Mouse (Mus musculus) forebrain, embryonic 12.5 days (tissue): ENCODE results near the gene Stim2. TPM values are rescaled to one million over a fixed set of nuclear protein-coding genes. Genes with fewer than 3 reads are reported as not detected.

Experiments used
- ATAC-seq: fragments of 200-750 bp; cut with Nextera tagmentation; 2 replicates; pipeline ENCODE4 v1.8.0; 2017; ENCODE audit warnings: moderate TSS enrichment; ENCODE audit not compliant: low FRiP score
- H3K27ac ChIP-seq: fragments of 300-500 bp; sonication (generic); 2 replicates; pipeline ENCODE4 v1.5.1; 2016; ENCODE audit warnings: mild to moderate bottlenecking
- H3K27me3 ChIP-seq: fragments of 300-500 bp; sonication (generic); 2 replicates; pipeline ENCODE4 v1.6.1; 2016; ENCODE audit warnings: mild to moderate bottlenecking
- H3K36me3 ChIP-seq: fragments of 300-500 bp; sonication (generic); replicated peaks from 2 replicates; pipeline ENCODE4 v1.6.1; 2016; ENCODE audit warnings: mild to moderate bottlenecking
- H3K4me1 ChIP-seq: fragments of 300-500 bp; sonication (generic); 2 replicates; pipeline ENCODE4 v1.6.1; 2016
- H3K4me2 ChIP-seq: fragments of 300-500 bp; sonication (generic); 2 replicates; pipeline ENCODE4 v1.6.1; 2016; ENCODE audit warnings: mild to moderate bottlenecking, moderate library complexity
- H3K4me3 ChIP-seq: fragments of 300-500 bp; sonication (generic); replicated peaks from 2 replicates; pipeline ENCODE4 v1.5.1; 2016; ENCODE audit warnings: mild to moderate bottlenecking
- H3K9ac ChIP-seq: fragments of 300-500 bp; sonication (generic); 2 replicates; pipeline ENCODE4 v1.6.1; 2016; ENCODE audit warnings: mild to moderate bottlenecking
- H3K9me3 ChIP-seq: fragments of 300-500 bp; sonication (generic); 2 replicates; pipeline ENCODE4 v1.6.1; 2016
- WGBS: fragments of 180-500 bp; shearing (Covaris S2); methylation state at CpG from one replicate; pipeline ENCODE4 v1.1.7; 2016; 5-methylcytosine and 5-hydroxymethylcytosine counted together
- polyA plus RNA-seq: library from polyadenylated mRNA; unstranded; fragments of >200 nt; fragmentation: Nextera tagmentation; extraction: Ambion mirVana; gene quantifications from 2 replicates; pipeline ENCODE4 v1.2.1, GENCODE M21; 2016

Stim2 gene
- polyA plus RNA-seq, 1 experiment from 2014 or later, result 22.6 TPM

- no peaks in the 10 kb centered on the region for H3K9me3 ChIP-seq
- no peak for ATAC-seq
- H3K9ac ChIP-seq, result no peak overlapping the region
- WGBS, result 95% methylated on average over 6 of the region's 6 CpGs
- H3K27me3 ChIP-seq, result no peaks in the 10 kb centered on the region
- H3K36me3 ChIP-seq, result no peaks in the 10 kb centered on the region
- H3K4me2 ChIP-seq, result no peak overlapping the region
- no peak overlapping the region for H3K4me3 ChIP-seq
- H3K27ac ChIP-seq, result no peak overlapping the region
- H3K4me1 ChIP-seq, result no peaks in the 10 kb centered on the region
These were observed 58.0 kb downstream of the Stim2 start for GRCm38 (mm10) chr5:54056266-54056665.

- Histone ChIP-seq H3K27me3 (no peaks in the 10 kb centered on the region), H3K4me3 (no peak overlapping the region), H3K36me3 (no peaks in the 10 kb centered on the region), H3K27ac (no peak overlapping the region), H3K9me3 (no peaks in the 10 kb centered on the region), H3K9ac (no peak overlapping the region), H3K4me1 (no peaks in the 10 kb centered on the region), H3K4me2 (no peak overlapping the region)
- WGBS, result 91% methylated on average over 6 of the region's 6 CpGs
- ATAC-seq, result no peak
These were observed 61.7 kb downstream of the Stim2 start for GRCm38 (mm10) chr5:54059998-54060397.

DNA sequence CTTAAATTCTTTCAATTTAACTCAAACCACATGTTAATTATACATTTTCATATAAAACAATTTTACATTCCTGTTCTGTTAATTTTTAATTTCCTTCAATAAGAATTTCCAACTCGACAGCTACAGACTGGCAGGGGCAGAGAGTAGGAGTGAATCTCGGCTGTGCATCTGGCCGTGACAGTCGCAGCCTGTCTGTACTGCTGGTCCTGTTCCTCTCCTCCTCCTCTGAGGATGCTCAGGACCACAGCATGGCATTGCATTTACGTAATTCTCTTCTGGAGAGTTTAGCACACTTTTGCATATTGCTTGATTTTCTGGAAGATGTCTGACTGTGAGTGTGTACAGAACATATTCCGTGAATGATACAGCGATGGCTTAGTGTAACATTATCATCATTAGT is 63.8 kb downstream of the Stim2 start:
- no peaks in the 10 kb centered on the region for H3K27me3 ChIP-seq
- ATAC-seq, result no peak
- H3K9me3 ChIP-seq, result no peaks in the 10 kb centered on the region
- no peak overlapping the region for H3K27ac ChIP-seq
- no peak overlapping the region for H3K4me2 ChIP-seq
- no peak overlapping the region for H3K4me3 ChIP-seq
- no peak overlapping the region for H3K9ac ChIP-seq
- no peaks in the 10 kb centered on the region for H3K36me3 ChIP-seq
- no peaks in the 10 kb centered on the region for H3K4me1 ChIP-seq
- WGBS, result 86% methylated on average over 7 of the region's 7 CpGs

GRCm38 (mm10) chr5:54067591-54067990 is 69.3 kb downstream of the Stim2 start:
- Histone ChIP-seq H3K4me3 (no peak overlapping the region), H3K27ac (no peak overlapping the region), H3K9ac (no peak overlapping the region), H3K9me3 (no peaks in the 10 kb centered on the region), H3K36me3 (no peaks in the 10 kb centered on the region), H3K4me1 (no peaks in the 10 kb centered on the region), H3K27me3 (no peaks in the 10 kb centered on the region), H3K4me2 (no peak overlapping the region)
- 94% methylated on average over 3 of the region's 3 CpGs for WGBS
- ATAC-seq, result no peak

GRCm38 (mm10) chr5:54070549-54070948 is 72.2 kb downstream of the Stim2 start:
- Histone ChIP-seq H3K27me3 (no peaks in the 10 kb centered on the region), H3K36me3 (no peaks in the 10 kb centered on the region), H3K9ac (no peak overlapping the region), H3K4me2 (no peak overlapping the region), H3K27ac (no peak overlapping the region), H3K9me3 (no peaks in the 10 kb centered on the region), H3K4me3 (no peak overlapping the region), H3K4me1 (peaks cover 6% of the 10 kb centered on the region; the same call in 1 of the 2 replicates)
- ATAC-seq, result no peak
- 92% methylated on average over 2 of the region's 2 CpGs for WGBS

GRCm38 (mm10) chr5:54071288-54071687 is 73.0 kb downstream of the Stim2 start:
- Histone ChIP-seq H3K9ac (no peak overlapping the region), H3K27me3 (no peaks in the 10 kb centered on the region), H3K4me2 (no peak overlapping the region), H3K4me3 (no peak overlapping the region), H3K4me1 (peaks cover 6% of the 10 kb centered on the region; the same call in 1 of the 2 replicates), H3K36me3 (no peaks in the 10 kb centered on the region), H3K27ac (no peak overlapping the region), H3K9me3 (no peaks in the 10 kb centered on the region)
- 95% methylated on average over 5 of the region's 5 CpGs for WGBS
- ATAC-seq, result no peak

DNA sequence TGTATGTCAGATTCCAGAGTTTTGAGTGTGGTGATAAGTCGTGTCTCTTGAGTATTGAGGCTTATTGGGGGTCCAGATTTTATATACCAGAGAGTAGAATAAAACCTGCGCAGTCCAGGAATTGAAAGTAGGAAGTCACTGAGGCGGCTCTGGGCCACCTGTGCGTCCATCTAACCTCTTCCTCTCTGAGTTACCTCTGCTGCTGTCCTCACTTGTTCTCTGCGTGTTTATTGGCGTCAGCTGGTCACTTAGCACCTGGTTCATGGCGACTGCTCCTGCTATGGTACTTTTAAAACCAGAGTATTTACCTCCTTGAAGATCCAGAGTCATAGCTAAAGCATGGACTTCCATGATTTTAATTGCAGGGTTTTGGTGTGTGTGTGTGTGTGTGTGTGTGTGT is 73.4 kb downstream of the Stim2 start:
- Histone ChIP-seq H3K36me3 (no peaks in the 10 kb centered on the region), H3K4me2 (no peak overlapping the region), H3K9me3 (no peaks in the 10 kb centered on the region), H3K27ac (no peak overlapping the region), H3K27me3 (no peaks in the 10 kb centered on the region), H3K4me3 (no peak overlapping the region), H3K4me1 (peaks cover 6% of the 10 kb centered on the region; the same call in 1 of the 2 replicates), H3K9ac (no peak overlapping the region)
- ATAC-seq, result no peak
- 93% methylated on average over 7 of the region's 7 CpGs for WGBS

GRCm38 (mm10) chr5:54073291-54073690 is 75.0 kb downstream of the Stim2 start:
- Histone ChIP-seq H3K4me1 (peaks cover 6% of the 10 kb centered on the region; the same call in 1 of the 2 replicates), H3K27ac (no peak overlapping the region), H3K9ac (no peak overlapping the region), H3K36me3 (no peaks in the 10 kb centered on the region), H3K4me2 (no peak overlapping the region), H3K9me3 (no peaks in the 10 kb centered on the region), H3K4me3 (no peak overlapping the region), H3K27me3 (no peaks in the 10 kb centered on the region)
- WGBS, result 35% methylated on average over 1 of the region's 1 CpGs
- no peak for ATAC-seq

- Histone ChIP-seq H3K36me3 (no peaks in the 10 kb centered on the region), H3K27ac (no peak overlapping the region), H3K4me1 (no peaks in the 10 kb centered on the region), H3K9ac (no peak overlapping the region), H3K27me3 (no peaks in the 10 kb centered on the region), H3K4me3 (no peak overlapping the region), H3K9me3 (no peaks in the 10 kb centered on the region), H3K4me2 (no peak overlapping the region)
- ATAC-seq, result no peak
- WGBS, result 93% methylated on average over 1 of the region's 1 CpGs
These were observed 81.7 kb downstream of the Stim2 start for GRCm38 (mm10) chr5:54079997-54080396.

- WGBS, result 92% methylated on average over 3 of the region's 3 CpGs
- H3K36me3 ChIP-seq, result no peaks in the 10 kb centered on the region
- no peaks in the 10 kb centered on the region for H3K9me3 ChIP-seq
- no peak overlapping the region for H3K4me2 ChIP-seq
- H3K27me3 ChIP-seq, result no peaks in the 10 kb centered on the region
- H3K4me1 ChIP-seq, result peaks cover 1% of the 10 kb centered on the region; the same call in 1 of the 2 replicates
- no peak overlapping the region for H3K4me3 ChIP-seq
- H3K9ac ChIP-seq, result no peak overlapping the region
- no peak for ATAC-seq
- H3K27ac ChIP-seq, result no peak overlapping the region
These were observed 89.6 kb downstream of the Stim2 start for GRCm38 (mm10) chr5:54087912-54088311.

DNA sequence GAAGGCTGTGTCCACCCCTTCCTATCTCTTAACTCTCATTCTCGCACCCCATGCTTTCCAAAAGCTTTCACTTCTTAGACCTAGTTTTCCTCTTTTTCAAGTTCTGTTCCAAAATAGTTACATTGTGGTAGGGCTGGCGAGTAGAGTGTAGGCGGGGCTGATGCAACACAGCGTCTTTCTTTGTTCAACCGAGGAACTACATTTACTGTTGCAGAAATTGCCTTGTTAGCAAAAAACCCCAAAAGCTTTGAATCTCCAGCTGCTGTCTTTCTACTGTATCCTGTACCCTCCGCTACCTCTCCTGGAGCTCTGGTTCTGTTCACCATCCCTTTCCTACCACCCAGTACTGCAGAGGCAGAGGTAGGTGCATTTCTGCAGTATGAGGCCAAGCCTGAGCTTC is 99.9 kb downstream of the Stim2 start:
- H3K9ac ChIP-seq, result no peak overlapping the region
- no peaks in the 10 kb centered on the region for H3K9me3 ChIP-seq
- H3K4me2 ChIP-seq, result no peak overlapping the region
- no peak overlapping the region for H3K27ac ChIP-seq
- no peak for ATAC-seq
- WGBS, result 85% methylated on average over 6 of the region's 6 CpGs
- H3K4me3 ChIP-seq, result no peak overlapping the region
- H3K4me1 ChIP-seq, result peaks cover 11% of the 10 kb centered on the region
- H3K36me3 ChIP-seq, result no peaks in the 10 kb centered on the region
- H3K27me3 ChIP-seq, result no peaks in the 10 kb centered on the region

DNA sequence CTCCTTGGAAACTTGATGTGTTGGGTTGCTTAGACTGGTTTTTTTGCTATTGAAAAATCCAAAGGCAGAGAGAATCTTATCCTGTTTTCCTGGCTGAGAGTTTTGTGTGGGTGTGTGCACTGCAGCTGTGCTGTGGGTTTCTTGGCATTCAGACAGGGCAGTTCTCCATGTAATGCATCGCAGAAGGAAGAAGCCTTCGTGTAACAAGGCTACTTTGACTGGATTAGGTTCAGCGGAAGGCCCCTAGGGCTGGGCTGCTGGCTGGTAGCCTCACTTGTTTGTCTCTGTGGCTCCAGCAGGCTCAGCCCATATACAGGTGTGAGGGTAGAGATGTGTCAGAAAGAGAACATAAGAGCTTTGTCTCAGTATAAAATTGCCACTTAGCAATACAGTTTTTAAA is 102.6 kb downstream of the Stim2 start:
- Histone ChIP-seq H3K4me1 (peaks cover 11% of the 10 kb centered on the region), H3K27ac (0 out of 2 replicates have a peak overlapping the region, but pooled peaks have one; percentile 31), H3K9ac (no peak overlapping the region), H3K4me2 (no peak overlapping the region), H3K4me3 (no peak overlapping the region), H3K27me3 (no peaks in the 10 kb centered on the region), H3K9me3 (no peaks in the 10 kb centered on the region), H3K36me3 (0 out of 2 replicates have a peak, but pooled peaks cover 3% of the 10 kb centered on the region)
- no peak for ATAC-seq
- WGBS, result 42% methylated on average over 3 of the region's 3 CpGs

- no peaks in the 10 kb centered on the region for H3K9me3 ChIP-seq
- peaks cover 11% of the 10 kb centered on the region for H3K4me1 ChIP-seq
- no peak overlapping the region for H3K4me2 ChIP-seq
- no peak overlapping the region for H3K4me3 ChIP-seq
- H3K27ac ChIP-seq, result no peak overlapping the region
- no peak for ATAC-seq
- 51% methylated on average over 5 of the region's 5 CpGs for WGBS
- H3K36me3 ChIP-seq, result 0 out of 2 replicates have a peak, but pooled peaks cover 3% of the 10 kb centered on the region
- no peaks in the 10 kb centered on the region for H3K27me3 ChIP-seq
- no peak overlapping the region for H3K9ac ChIP-seq
These were observed 103.0 kb downstream of the Stim2 start for GRCm38 (mm10) chr5:54101318-54101717.
